Mouse (Mus musculus) kidney, adult 11 months (tissue): ENCODE measurements around the gene D5Ertd579e.

Experiments used
- DNase-seq: peaks from one replicate; pipeline ENCODE4 v3.0.0; 2022

The D5Ertd579e gene

GRCm38 (mm10) chr5:36598883-36599282 is 96.9 kb downstream of the D5Ertd579e start:
- no peak for DNase-seq

- DNase-seq = peak; percentile 38
Measured at GRCm38 (mm10) chr5:36597653-36598052, 98.2 kb downstream of the D5Ertd579e start.

GRCm38 (mm10) chr5:36596225-36596624 is 99.6 kb downstream of the D5Ertd579e start:
- no peak for DNase-seq

- DNase-seq = no peak
Measured at GRCm38 (mm10) chr5:36595115-36595514, 100.7 kb downstream of the D5Ertd579e start.

GRCm38 (mm10) chr5:36594344-36594743 is 101.5 kb downstream of the D5Ertd579e start:
- no peak for DNase-seq

GRCm38 (mm10) chr5:36593176-36593575 is 102.6 kb downstream of the D5Ertd579e start, which contains the start of gene Tbc1d14:
TSS of gene Tbc1d14 (minus strand) at chr5:36593276.
- peak; percentile 16 for DNase-seq

GRCm38 (mm10) chr5:36590499-36590920 is 105.3 kb downstream of the D5Ertd579e start:
- no peak for DNase-seq

GRCm38 (mm10) chr5:36584299-36584698 is 111.5 kb downstream of the D5Ertd579e start:
- no peak for DNase-seq

- peak; percentile 100 for DNase-seq
Measured at GRCm38 (mm10) chr5:36581924-36582642, 113.7 kb downstream of the D5Ertd579e start.

- no peak for DNase-seq
Measured at GRCm38 (mm10) chr5:36581259-36581923, 114.4 kb downstream of the D5Ertd579e start.

- no peak for DNase-seq
Measured at GRCm38 (mm10) chr5:36579967-36580366, 115.9 kb downstream of the D5Ertd579e start.

GRCm38 (mm10) chr5:36578982-36579381 is 116.8 kb downstream of the D5Ertd579e start:
- DNase-seq = no peak

GRCm38 (mm10) chr5:36576457-36576856 is 119.4 kb downstream of the D5Ertd579e start:
- DNase-seq = no peak

GRCm38 (mm10) chr5:36575745-36576144 is 120.1 kb downstream of the D5Ertd579e start:
- no peak for DNase-seq

GRCm38 (mm10) chr5:36575227-36575626 is 120.6 kb downstream of the D5Ertd579e start:
- DNase-seq = peak; percentile 92

- no peak for DNase-seq
Measured at GRCm38 (mm10) chr5:36574147-36574870, 121.5 kb downstream of the D5Ertd579e start.

GRCm38 (mm10) chr5:36573354-36573753 is 122.5 kb downstream of the D5Ertd579e start:
- no peak for DNase-seq

GRCm38 (mm10) chr5:36571371-36571770 is 124.5 kb downstream of the D5Ertd579e start:
- DNase-seq = no peak

- peak; percentile 71 for DNase-seq
Measured at GRCm38 (mm10) chr5:36570546-36571245, 125.1 kb downstream of the D5Ertd579e start.

- no peak for DNase-seq
Measured at GRCm38 (mm10) chr5:36570098-36570497, 125.7 kb downstream of the D5Ertd579e start.

- peak; percentile 88 for DNase-seq
Measured at GRCm38 (mm10) chr5:36568118-36568517, 127.7 kb downstream of the D5Ertd579e start.

- DNase-seq = peak; percentile 56
Measured at GRCm38 (mm10) chr5:36567627-36568026, 128.2 kb downstream of the D5Ertd579e start.

- DNase-seq = no peak
Measured at GRCm38 (mm10) chr5:36564530-36564929, 131.3 kb downstream of the D5Ertd579e start.
